Mouse (Mus musculus): ENCODE results near the gene Psap. TPM values are rescaled to one million over a fixed set of nuclear protein-coding genes. Genes with fewer than 3 reads are reported as not detected.

The Psap gene
- polyA plus RNA-seq (2014; fragmentation: Illumina TruSeq; extraction: RNeasy Lipid Tissue Mini Kit (QIAGEN cat#74804)): 121 TPM

GRCm38 (mm10) chr10:60277207-60278005 lies at the start of gene Psap:
TSS of gene Psap (plus strand) at chr10:60277627.

GRCm38 (mm10) chr10:60346701-60347405 lies 69.4 kb downstream of the Psap start, which contains the start of gene Vsir:
TSS of gene Vsir (plus strand) at chr10:60346851.

Other genes with a start within 250 kb of the Psap start
- gene Spock2, start 171.4 kb upstream of the Psap start, polyA plus RNA-seq (2014; fragmentation: Illumina TruSeq; extraction: RNeasy Lipid Tissue Mini Kit (QIAGEN cat#74804)): 52.6 TPM
- gene Chst3, start 58.4 kb upstream of the Psap start, polyA plus RNA-seq (2014; fragmentation: Illumina TruSeq; extraction: RNeasy Lipid Tissue Mini Kit (QIAGEN cat#74804)): 3.7 TPM
- 3.1 TPM for gene Vsir, start 69.2 kb downstream of the Psap start, polyA plus RNA-seq (2014; fragmentation: Illumina TruSeq; extraction: RNeasy Lipid Tissue Mini Kit (QIAGEN cat#74804))
- gene Gm17455, start 122.1 kb downstream of the Psap start, polyA plus RNA-seq (2014; fragmentation: Illumina TruSeq; extraction: RNeasy Lipid Tissue Mini Kit (QIAGEN cat#74804)): not detected